In the genomic region with DNA sequence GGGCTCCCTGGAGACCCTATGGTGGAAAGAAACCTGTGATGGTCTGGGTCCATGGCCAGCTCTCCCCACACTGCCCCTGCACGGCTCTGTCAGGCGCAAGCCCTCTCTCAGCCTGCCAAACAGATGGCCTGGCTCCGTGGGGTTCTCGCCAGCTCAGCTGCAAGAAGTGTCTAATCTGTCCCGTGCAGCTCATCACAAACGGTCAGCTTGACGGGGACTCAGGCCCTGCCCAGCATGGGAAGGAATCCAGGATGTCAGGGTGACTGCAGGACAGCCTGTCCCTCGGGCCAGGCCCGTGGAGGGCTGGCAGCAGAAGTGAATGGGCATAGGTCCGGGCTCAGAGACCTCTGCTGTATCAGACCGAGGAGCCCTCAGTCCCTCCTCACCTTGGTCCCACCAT, we compare ENCODE assay signal across 8 mouse cellular contexts. TPM values are rescaled to one million over a fixed set of nuclear protein-coding genes. Genes with fewer than 3 reads are reported as not detected.
DNase-seq lines count a peak whose midpoint lies in the region; ATAC-seq and TF ChIP-seq lines count a peak whose summit lies in the region.

No protein-coding gene starts in this region.

- no peaks in the 10 kb centered on the region for H3K9me3 ChIP-seq in hindbrain, postnatal 0 days (ENCODE audit: low read length)
- no peaks in the 10 kb centered on the region for H3K9me3 ChIP-seq in hindbrain, embryonic 11.5 days (ENCODE audit: control insufficient read depth, low read length)
- H3K9me3 ChIP-seq in forebrain, embryonic 10.5 days, result no peaks in the 10 kb centered on the region
- no peaks in the 10 kb centered on the region for H3K9me3 ChIP-seq in intestine, postnatal 0 days (ENCODE audit: control insufficient read depth)

- no peak overlapping the region for H3K4me2 ChIP-seq in hindbrain, postnatal 0 days (ENCODE audit: low read depth, low read length)
- no peak overlapping the region for H3K4me2 ChIP-seq in hindbrain, embryonic 11.5 days (replicated peaks; ENCODE audit: low read depth, low read length)
- H3K4me2 ChIP-seq in intestine, postnatal 0 days (replicated peaks; ENCODE audit: low read depth), result no peak overlapping the region

- no peaks in the 10 kb centered on the region for H3K36me3 ChIP-seq in hindbrain, postnatal 0 days (ENCODE audit: insufficient read depth, low read length)
- H3K36me3 ChIP-seq in hindbrain, embryonic 11.5 days (ENCODE audit: control insufficient read depth, insufficient read depth, low read length), result no peaks in the 10 kb centered on the region
- no peaks in the 10 kb centered on the region for H3K36me3 ChIP-seq in forebrain, embryonic 10.5 days (replicated peaks)
- H3K36me3 ChIP-seq in intestine, postnatal 0 days (ENCODE audit: control insufficient read depth, insufficient read depth), result peaks cover 19% of the 10 kb centered on the region; the same call in 1 of the 2 replicates

- DNase-seq in hindbrain, postnatal 0 days (ENCODE audit: low spot score), result peak; percentile 72
- DNase-seq in hindbrain, embryonic 11.5 days (ENCODE audit: low spot score), result no peak
- peak; percentile 86 for DNase-seq in adrenal gland, adult 2 months
- DNase-seq in cerebellum, postnatal 10 days, result peak; percentile 90 to 96
- DNase-seq in heart, postnatal 10 days, result peak; percentile 90 to 93
- no peak for DNase-seq in forebrain, embryonic 10.5 days (ENCODE audit: extremely low spot score, low spot score)
- DNase-seq in kidney, adult 11 months, result no peak

- H3K9ac ChIP-seq in hindbrain, postnatal 0 days (replicated peaks; ENCODE audit: low read length), result no peak overlapping the region
- no peak overlapping the region for H3K9ac ChIP-seq in hindbrain, embryonic 11.5 days (ENCODE audit: low read depth, low read length)
- no peak overlapping the region for H3K9ac ChIP-seq in intestine, postnatal 0 days (ENCODE audit: low read depth, low read length)

- intact Hi-C loops in heart, postnatal 10 days (cut with DNase I), result no loop called here

- peak; percentile 72 for ATAC-seq in hindbrain, postnatal 0 days
- ATAC-seq in hindbrain, embryonic 11.5 days (ENCODE audit: low FRiP score), result no peak
- no peak for ATAC-seq in intestine, postnatal 0 days

- no peak for TF ChIP-seq CTCF in hindbrain, postnatal 0 days (IDR thresholded peaks at IDR 0.05; ENCODE audit: low read depth)
- TF ChIP-seq CTCF in intestine, postnatal 0 days (IDR thresholded peaks at IDR 0.05; ENCODE audit: low read depth), result no peak

- WGBS in hindbrain, postnatal 0 days, result 42% methylated on average over 11 of the region's 11 CpGs
- 73% methylated on average over 11 of the region's 11 CpGs for WGBS in hindbrain, embryonic 11.5 days
- 90% methylated on average over 11 of the region's 11 CpGs for WGBS in forebrain, embryonic 10.5 days
- WGBS in intestine, postnatal 0 days, result 73% methylated on average over 11 of the region's 11 CpGs

- no peaks in the 10 kb centered on the region for H3K27me3 ChIP-seq in hindbrain, postnatal 0 days (ENCODE audit: insufficient read depth, low read length)
- H3K27me3 ChIP-seq in hindbrain, embryonic 11.5 days (ENCODE audit: control insufficient read depth, insufficient read depth, low read length), result no peaks in the 10 kb centered on the region
- no peaks in the 10 kb centered on the region for H3K27me3 ChIP-seq in forebrain, embryonic 10.5 days (ENCODE audit: poor library complexity, severe bottlenecking)
- H3K27me3 ChIP-seq in intestine, postnatal 0 days (replicated peaks; ENCODE audit: control insufficient read depth, insufficient read depth, low read length), result no peaks in the 10 kb centered on the region

- no peak overlapping the region for H3K4me3 ChIP-seq in hindbrain, postnatal 0 days (ENCODE audit: low read length)
- no peak overlapping the region for H3K4me3 ChIP-seq in hindbrain, embryonic 11.5 days (ENCODE audit: low read depth, low read length)
- no peak overlapping the region for H3K4me3 ChIP-seq in forebrain, embryonic 10.5 days
- no peak overlapping the region for H3K4me3 ChIP-seq in intestine, postnatal 0 days (ENCODE audit: low read depth, low read length)

- H3K4me1 ChIP-seq in hindbrain, postnatal 0 days (ENCODE audit: insufficient read depth, low read length), result peaks cover 2% of the 10 kb centered on the region
- H3K4me1 ChIP-seq in hindbrain, embryonic 11.5 days (replicated peaks; ENCODE audit: control insufficient read depth, insufficient read depth, low read length), result no peaks in the 10 kb centered on the region
- peaks cover 14% of the 10 kb centered on the region for H3K4me1 ChIP-seq in forebrain, embryonic 10.5 days
- H3K4me1 ChIP-seq in intestine, postnatal 0 days (replicated peaks; ENCODE audit: control insufficient read depth, insufficient read depth, low read length), result no peaks in the 10 kb centered on the region

- H3K27ac ChIP-seq in hindbrain, postnatal 0 days, result peak overlapping the region; percentile 5; the same call in 1 of the 2 replicates
- H3K27ac ChIP-seq in hindbrain, embryonic 11.5 days (ENCODE audit: low read depth, low read length), result no peak overlapping the region
- no peak overlapping the region for H3K27ac ChIP-seq in forebrain, embryonic 10.5 days
- no peak overlapping the region for H3K27ac ChIP-seq in intestine, postnatal 0 days (ENCODE audit: low read depth, low read length)

RNA-seq across cellular contexts. Expression of gene Abtb1, which starts 19.9 kb away (rescaled TPM):
- total RNA-seq in hindbrain, postnatal 0 days (2014; rRNA removed), result 62.6 and 78.9 TPM in 2 replicates
- polyA plus RNA-seq in hindbrain, postnatal 0 days (2015; fragmentation: Nextera tagmentation; extraction: Ambion mirVana), result 31.5 and 34.8 TPM in 2 replicates
- 16.1 and 18.4 TPM in 2 replicates for polyA plus RNA-seq in hindbrain, embryonic 11.5 days (2014; fragmentation: Nextera tagmentation; extraction: Ambion mirVana)
- total RNA-seq in adrenal gland, adult 2 months (2021), result 10 to 100 TPM; 18.0 to 25.8 TPM
- polyA plus RNA-seq in adrenal gland, adult 2 months (2012; rRNA removed), result 119 and 120 TPM in 2 replicates
- 10 to 100 TPM; 18.7 to 21.0 TPM for total RNA-seq in heart, postnatal 10 days (2021)
- 20.8 and 21.5 TPM in 2 replicates for polyA plus RNA-seq in forebrain, embryonic 10.5 days (2016; fragmentation: Nextera tagmentation; extraction: Ambion mirVana)
- 22.7 and 23.9 TPM in 2 replicates for polyA plus RNA-seq in intestine, postnatal 0 days (2015; fragmentation: Nextera tagmentation; extraction: Ambion mirVana)

RNA-seq across cellular contexts. Expression of gene Podxl2, which starts 52.9 kb away (rescaled TPM):
- total RNA-seq in hindbrain, postnatal 0 days (2014; rRNA removed), result 1,247 and 1,290 TPM in 2 replicates
- polyA plus RNA-seq in hindbrain, postnatal 0 days (2015; fragmentation: Nextera tagmentation; extraction: Ambion mirVana), result 675 and 695 TPM in 2 replicates
- polyA plus RNA-seq in hindbrain, embryonic 11.5 days (2014; fragmentation: Nextera tagmentation; extraction: Ambion mirVana), result 151 and 156 TPM in 2 replicates
- 10 to 100 TPM; 24.2 to 78.2 TPM for total RNA-seq in adrenal gland, adult 2 months (2021)
- polyA plus RNA-seq in adrenal gland, adult 2 months (2012; rRNA removed), result 263 and 360 TPM in 2 replicates
- total RNA-seq in heart, postnatal 10 days (2021), result 10 to 100 TPM; 49.9 to 54.8 TPM
- 44.7 and 52.8 TPM in 2 replicates for polyA plus RNA-seq in forebrain, embryonic 10.5 days (2016; fragmentation: Nextera tagmentation; extraction: Ambion mirVana)
- polyA plus RNA-seq in intestine, postnatal 0 days (2015; fragmentation: Nextera tagmentation; extraction: Ambion mirVana), result 36.3 and 39.2 TPM in 2 replicates

Comparison
In these comparisons a context has a peak if more than half of its experiments do, and no peak if none do; other contexts are left out.
1. DNase-seq: peak in hindbrain, postnatal 0 days (single experiment), adrenal gland, adult 2 months (single experiment), cerebellum, postnatal 10 days (2 of 2) and heart, postnatal 10 days (2 of 2); none in hindbrain, embryonic 11.5 days (single experiment), forebrain, embryonic 10.5 days (single experiment) and kidney, adult 11 months (single experiment).